In the genomic region with DNA sequence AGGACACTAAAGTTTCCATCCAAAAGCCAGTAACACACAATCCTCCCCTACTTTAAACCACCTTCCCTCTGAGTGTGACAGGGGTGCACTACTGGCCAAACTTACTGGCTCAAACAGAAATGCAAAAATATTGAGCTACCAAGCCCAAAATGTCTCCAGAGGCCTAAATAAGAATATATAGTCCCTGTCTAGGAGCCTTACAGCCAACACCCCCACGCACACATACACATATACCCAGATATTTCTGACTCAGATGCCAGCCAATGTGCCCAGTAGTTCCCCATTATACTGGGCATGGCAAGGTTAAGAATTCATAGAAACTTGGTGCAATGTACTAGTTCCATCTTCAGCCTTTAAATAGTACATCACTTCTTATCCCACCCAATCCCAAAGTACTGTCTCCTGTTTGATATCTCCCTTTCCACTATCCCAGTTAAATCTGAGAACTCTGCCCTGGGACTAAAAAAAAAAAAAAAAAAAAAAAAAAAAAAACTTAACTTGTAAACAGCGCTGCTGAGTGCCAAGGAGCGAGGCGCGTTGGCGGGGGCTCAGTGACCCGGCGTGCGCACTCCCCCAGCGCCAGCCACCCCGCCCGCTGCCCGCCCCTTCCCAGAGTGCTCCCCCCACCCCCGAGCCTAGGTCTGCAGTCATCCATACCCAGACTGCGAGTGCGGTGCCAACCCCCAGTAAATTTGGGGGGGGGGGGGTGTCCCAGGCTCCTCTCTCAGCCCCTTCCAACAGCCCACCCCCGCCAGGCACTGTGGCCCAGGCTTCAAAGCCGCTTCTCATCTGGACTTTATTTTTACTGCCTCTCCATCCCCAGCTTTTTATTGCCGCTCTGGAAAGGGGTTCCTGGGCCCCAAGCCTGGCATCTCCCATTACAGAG, we compare ENCODE assay signal across 8 mouse cellular contexts. TPM values are rescaled to one million over a fixed set of nuclear protein-coding genes. Genes with fewer than 3 reads are reported as not detected.
DNase-seq lines count a peak whose midpoint lies in the region; ATAC-seq and TF ChIP-seq lines count a peak whose summit lies in the region.

No protein-coding gene starts in this region.

- no peak for ATAC-seq in forebrain, embryonic 16.5 days
- ATAC-seq in limb, embryonic 12.5 days (ENCODE audit: insufficient number of reproducible peaks, insufficient read depth, low FRiP score, low TSS enrichment, low read depth): no peak
- ATAC-seq in neural tube, embryonic 14.5 days (ENCODE audit: low read depth): no peak

- H3K4me3 ChIP-seq in liver, adult 2 months (ENCODE audit: insufficient read depth, low read depth, low read length): peak overlapping the region; percentile 74
- H3K4me3 ChIP-seq in forebrain, embryonic 16.5 days (replicated peaks; ENCODE audit: low read length): peak overlapping the region; percentile 55
- H3K4me3 ChIP-seq in limb, embryonic 12.5 days (replicated peaks): peak overlapping the region; percentile 67
- peak overlapping the region; percentile 50 for H3K4me3 ChIP-seq in neural tube, embryonic 14.5 days (ENCODE audit: low read depth, low read length)

- H3K9ac ChIP-seq in liver, adult 2 months (ENCODE audit: low read depth, low read length): peak overlapping the region; percentile 81
- H3K9ac ChIP-seq in forebrain, embryonic 16.5 days (replicated peaks; ENCODE audit: low read depth, low read length): 0 out of 2 replicates have a peak overlapping the region, but pooled peaks have one; percentile 28
- H3K9ac ChIP-seq in limb, embryonic 12.5 days (replicated peaks): peak overlapping the region; percentile 82
- peak overlapping the region; percentile 37; the same call in 1 of the 2 replicates for H3K9ac ChIP-seq in neural tube, embryonic 14.5 days (replicated peaks; ENCODE audit: low read depth, low read length)

- peak overlapping the region; percentile 67 for H3K4me2 ChIP-seq in forebrain, embryonic 16.5 days (ENCODE audit: low read length)
- H3K4me2 ChIP-seq in limb, embryonic 12.5 days: peak overlapping the region; percentile 97
- peak overlapping the region; percentile 98 for H3K4me2 ChIP-seq in neural tube, embryonic 14.5 days (ENCODE audit: low read depth, low read length)

- no peak for DNase-seq in liver, adult 2 months (ENCODE audit: extremely low read depth, low read depth, low spot score)
- DNase-seq in liver: no peak
- DNase-seq in cerebellum, adult 8-10 months: no peak
- DNase-seq in thymus, postnatal 4 days: no peak
- DNase-seq in urinary bladder, postnatal 36 days (ENCODE audit: low spot score in 2 of 2): no peak

- peak overlapping the region; percentile 79 for H3K27ac ChIP-seq in liver, adult 2 months (replicated peaks; ENCODE audit: insufficient read depth, low read depth, low read length)
- no peak overlapping the region for H3K27ac ChIP-seq in forebrain, embryonic 16.5 days (ENCODE audit: low read length)
- peak overlapping the region; percentile 100 for H3K27ac ChIP-seq in limb, embryonic 12.5 days
- H3K27ac ChIP-seq in neural tube, embryonic 14.5 days (ENCODE audit: low read depth, low read length): no peak overlapping the region

- 34% methylated on average over 19 of the region's 19 CpGs for WGBS in liver, adult 2 months
- WGBS in forebrain, embryonic 16.5 days: 10% methylated on average over 19 of the region's 19 CpGs
- WGBS in limb, embryonic 12.5 days: 2% methylated on average over 19 of the region's 19 CpGs
- WGBS in neural tube, embryonic 14.5 days: 6% methylated on average over 17 of the region's 19 CpGs

- no peaks in the 10 kb centered on the region for H3K36me3 ChIP-seq in liver, adult 2 months (ENCODE audit: control insufficient read depth, insufficient read depth, low read length)
- no peaks in the 10 kb centered on the region for H3K36me3 ChIP-seq in forebrain, embryonic 16.5 days (ENCODE audit: control insufficient read depth, insufficient read depth)
- H3K36me3 ChIP-seq in limb, embryonic 12.5 days: peaks cover 25% of the 10 kb centered on the region
- no peaks in the 10 kb centered on the region for H3K36me3 ChIP-seq in neural tube, embryonic 14.5 days (ENCODE audit: control insufficient read depth, insufficient read depth, low read length)

- H3K4me1 ChIP-seq in liver, adult 2 months (ENCODE audit: control insufficient read depth, insufficient read depth, low read length): peaks cover 8% of the 10 kb centered on the region; the same call in 1 of the 2 replicates
- peaks cover 39% of the 10 kb centered on the region for H3K4me1 ChIP-seq in forebrain, embryonic 16.5 days (replicated peaks; ENCODE audit: control insufficient read depth, insufficient read depth, low read length)
- H3K4me1 ChIP-seq in limb, embryonic 12.5 days (replicated peaks): peaks cover 61% of the 10 kb centered on the region
- peaks cover 18% of the 10 kb centered on the region; the same call in 1 of the 2 replicates for H3K4me1 ChIP-seq in neural tube, embryonic 14.5 days (ENCODE audit: control insufficient read depth, insufficient read depth, low read length)

- H3K79me2 ChIP-seq in liver, adult 2 months (ENCODE audit: control insufficient read depth, insufficient read depth, low read length): no peaks in the 10 kb centered on the region

- no peaks in the 10 kb centered on the region for H3K27me3 ChIP-seq in liver, adult 2 months (ENCODE audit: control insufficient read depth, insufficient read depth, low read length)
- H3K27me3 ChIP-seq in forebrain, embryonic 16.5 days (replicated peaks; ENCODE audit: control insufficient read depth, insufficient read depth, low read length): peaks cover 6% of the 10 kb centered on the region
- no peaks in the 10 kb centered on the region for H3K27me3 ChIP-seq in limb, embryonic 12.5 days
- H3K27me3 ChIP-seq in neural tube, embryonic 14.5 days (ENCODE audit: control insufficient read depth, insufficient read depth, low read length): peaks cover 12% of the 10 kb centered on the region

- TF ChIP-seq POLR2A in liver, adult 2 months (IDR thresholded peaks at IDR 0.05; ENCODE audit: extremely low read depth, insufficient read depth, low read length): no peak

- no peak for TF ChIP-seq CTCF in liver, adult 2 months (IDR thresholded peaks at IDR 0.05; ENCODE audit: low read depth, low read length)

- no peaks in the 10 kb centered on the region for H3K9me3 ChIP-seq in forebrain, embryonic 16.5 days (ENCODE audit: control insufficient read depth, low read length)
- no peaks in the 10 kb centered on the region for H3K9me3 ChIP-seq in limb, embryonic 12.5 days
- no peaks in the 10 kb centered on the region for H3K9me3 ChIP-seq in neural tube, embryonic 14.5 days (ENCODE audit: control insufficient read depth, low read length)

RNA-seq across cellular contexts. Expression of gene Rarg, which starts 12.8 kb away (rescaled TPM):
- total RNA-seq in liver, adult 2 months (2014; rRNA removed): 1.5 and 2.0 TPM in 2 replicates
- polyA plus RNA-seq in liver, adult 2 months (2012; rRNA removed): 5.3 and 6.0 TPM in 2 replicates
- 6.4 and 8.0 TPM in 2 replicates for polyA plus RNA-seq in forebrain, embryonic 16.5 days (2015; fragmentation: Nextera tagmentation; extraction: Ambion mirVana)
- polyA plus RNA-seq in limb, embryonic 12.5 days (2016; fragmentation: Nextera tagmentation; extraction: Ambion mirVana): 137 TPM in 2 replicates
- polyA plus RNA-seq in neural tube, embryonic 14.5 days (2014; fragmentation: Nextera tagmentation; extraction: Ambion mirVana): 4.3 and 6.9 TPM in 2 replicates

RNA-seq across cellular contexts. Expression of gene Itgb7, which starts 12.8 kb away (rescaled TPM):
- 1.3 and 2.2 TPM in 2 replicates for total RNA-seq in liver, adult 2 months (2014; rRNA removed)
- polyA plus RNA-seq in liver, adult 2 months (2012; rRNA removed): 1.7 and 1.8 TPM in 2 replicates
- polyA plus RNA-seq in forebrain, embryonic 16.5 days (2015; fragmentation: Nextera tagmentation; extraction: Ambion mirVana): 0.73 and 1.0 TPM in 2 replicates
- polyA plus RNA-seq in limb, embryonic 12.5 days (2016; fragmentation: Nextera tagmentation; extraction: Ambion mirVana): 2.9 and 3.3 TPM in 2 replicates
- polyA plus RNA-seq in neural tube, embryonic 14.5 days (2014; fragmentation: Nextera tagmentation; extraction: Ambion mirVana): 0.55 and 1.6 TPM in 2 replicates

RNA-seq across cellular contexts. Expression of gene Gm9918, which starts 25.8 kb away (rescaled TPM):
- total RNA-seq in liver, adult 2 months (2014; rRNA removed): not detected in 2 replicates
- polyA plus RNA-seq in liver, adult 2 months (2012; rRNA removed): 0.05 TPM in 1 of 2 replicates, not detected in the other
- 0.11 TPM in 1 of 2 replicates, not detected in the other for polyA plus RNA-seq in forebrain, embryonic 16.5 days (2015; fragmentation: Nextera tagmentation; extraction: Ambion mirVana)
- polyA plus RNA-seq in limb, embryonic 12.5 days (2016; fragmentation: Nextera tagmentation; extraction: Ambion mirVana): 1.3 and 1.4 TPM in 2 replicates
- not detected in 2 replicates for polyA plus RNA-seq in neural tube, embryonic 14.5 days (2014; fragmentation: Nextera tagmentation; extraction: Ambion mirVana)

RNA-seq across cellular contexts. Expression of gene Mfsd5, which starts 34.7 kb away (rescaled TPM):
- total RNA-seq in liver, adult 2 months (2014; rRNA removed): 8.5 and 10.1 TPM in 2 replicates
- polyA plus RNA-seq in liver, adult 2 months (2012; rRNA removed): 44.3 and 51.4 TPM in 2 replicates
- polyA plus RNA-seq in forebrain, embryonic 16.5 days (2015; fragmentation: Nextera tagmentation; extraction: Ambion mirVana): 50.6 and 52.8 TPM in 2 replicates
- 56.1 and 58.8 TPM in 2 replicates for polyA plus RNA-seq in limb, embryonic 12.5 days (2016; fragmentation: Nextera tagmentation; extraction: Ambion mirVana)
- polyA plus RNA-seq in neural tube, embryonic 14.5 days (2014; fragmentation: Nextera tagmentation; extraction: Ambion mirVana): 54.0 and 55.1 TPM in 2 replicates

RNA-seq across cellular contexts. Expression of gene Csad, which starts 40.0 kb away (rescaled TPM):
- 47.6 and 449 TPM in 2 replicates for total RNA-seq in liver, adult 2 months (2014; rRNA removed)
- polyA plus RNA-seq in liver, adult 2 months (2012; rRNA removed): 107 and 123 TPM in 2 replicates
- 37.8 and 39.6 TPM in 2 replicates for polyA plus RNA-seq in forebrain, embryonic 16.5 days (2015; fragmentation: Nextera tagmentation; extraction: Ambion mirVana)
- 70.6 and 72.9 TPM in 2 replicates for polyA plus RNA-seq in limb, embryonic 12.5 days (2016; fragmentation: Nextera tagmentation; extraction: Ambion mirVana)
- polyA plus RNA-seq in neural tube, embryonic 14.5 days (2014; fragmentation: Nextera tagmentation; extraction: Ambion mirVana): 28.7 and 36.5 TPM in 2 replicates

Comparison
In these comparisons a context has a peak if more than half of its experiments do, and no peak if none do; other contexts are left out.
1. H3K27ac ChIP-seq: peak in liver, adult 2 months (single experiment) and limb, embryonic 12.5 days (single experiment); none in forebrain, embryonic 16.5 days (single experiment) and neural tube, embryonic 14.5 days (single experiment).
2. H3K9ac ChIP-seq: peak in every context shown above with its lines; median percentile 82 in limb, embryonic 12.5 days; 81 in liver, adult 2 months; 37 in neural tube, embryonic 14.5 days; 28 in forebrain, embryonic 16.5 days.
3. RNA of gene Rarg, which starts 12.8 kb away (polyA plus RNA-seq): 137 TPM in limb, embryonic 12.5 days; 6.4 to 8.0 TPM in forebrain, embryonic 16.5 days, 5.3 to 6.0 TPM in liver, adult 2 months and 4.3 to 6.9 TPM in neural tube, embryonic 14.5 days; every median in the first group is over 10 times any median in the second.
4. Peak in every context shown above with its lines, with median percentiles within 50 percentile points of each other: H3K4me3 ChIP-seq and H3K4me2 ChIP-seq.